Mouse (Mus musculus): ENCODE data around the gene Opcml.

DNA sequence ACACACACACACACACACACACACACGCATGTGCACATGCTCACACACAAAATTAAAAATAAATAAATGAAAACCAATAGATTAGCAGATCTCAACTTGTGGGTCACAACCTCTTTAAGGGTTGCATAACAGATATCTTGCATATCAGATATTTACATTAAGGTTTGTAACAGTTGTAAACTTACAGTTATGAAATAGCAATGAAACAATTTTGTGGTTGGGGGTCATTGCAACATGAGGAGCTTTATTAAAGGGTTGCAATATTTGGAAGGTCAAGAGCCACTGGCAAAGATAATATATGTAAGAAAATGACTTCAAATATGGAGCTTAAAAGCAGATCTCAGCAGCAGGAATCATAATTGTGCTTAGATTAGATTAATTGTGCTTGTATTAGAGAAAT, 132.9 kb downstream of the Opcml start:
- TF ChIP-seq CTCF (IDR thresholded peaks at IDR 0.05), result no peak
- no peak for TF ChIP-seq POLR2A (IDR thresholded peaks at IDR 0.05; ENCODE audit: insufficient read depth, low read depth, low read length)
